Mouse (Mus musculus): ENCODE measurements around the gene Cacna1c.

Cacna1c gene

GRCm38 (mm10) chr6:119009526-119009925 lies 186.7 kb downstream of the Cacna1c start:
- no peak for DNase-seq (ENCODE audit: extremely low spot score)

- DNase-seq (ENCODE audit: extremely low spot score), result no peak
Observed at GRCm38 (mm10) chr6:119008638-119009166, 187.5 kb downstream of the Cacna1c start.

GRCm38 (mm10) chr6:119004596-119004995 lies 191.6 kb downstream of the Cacna1c start:
- DNase-seq (ENCODE audit: extremely low spot score), result no peak

- no peak for DNase-seq (ENCODE audit: extremely low spot score)
Observed at GRCm38 (mm10) chr6:119001442-119001841, 194.8 kb downstream of the Cacna1c start.

- no peak for DNase-seq (ENCODE audit: extremely low spot score)
Observed at GRCm38 (mm10) chr6:119000255-119000654, 196.0 kb downstream of the Cacna1c start.

- DNase-seq (ENCODE audit: extremely low spot score), result no peak
Observed at GRCm38 (mm10) chr6:118999329-118999875, 196.8 kb downstream of the Cacna1c start.

GRCm38 (mm10) chr6:118997397-118997796 lies 198.8 kb downstream of the Cacna1c start:
- DNase-seq (ENCODE audit: extremely low spot score), result no peak

- DNase-seq (ENCODE audit: extremely low spot score), result no peak
Observed at GRCm38 (mm10) chr6:118994272-118995061, 201.8 kb downstream of the Cacna1c start.

GRCm38 (mm10) chr6:118992391-118992790 lies 203.8 kb downstream of the Cacna1c start:
- no peak for DNase-seq (ENCODE audit: extremely low spot score)

GRCm38 (mm10) chr6:118989999-118990776 lies 206.0 kb downstream of the Cacna1c start:
- DNase-seq (ENCODE audit: extremely low spot score), result no peak

GRCm38 (mm10) chr6:118984181-118984901 lies 211.9 kb downstream of the Cacna1c start:
- DNase-seq (ENCODE audit: extremely low spot score), result no peak

GRCm38 (mm10) chr6:118983471-118984040 lies 212.7 kb downstream of the Cacna1c start:
- no peak for DNase-seq (ENCODE audit: extremely low spot score)

- no peak for DNase-seq (ENCODE audit: extremely low spot score)
Observed at GRCm38 (mm10) chr6:118980265-118980664, 216.0 kb downstream of the Cacna1c start.

- DNase-seq (ENCODE audit: extremely low spot score), result no peak
Observed at GRCm38 (mm10) chr6:118977443-118978271, 218.6 kb downstream of the Cacna1c start.

- no peak for DNase-seq (ENCODE audit: extremely low spot score)
Observed at GRCm38 (mm10) chr6:118976617-118977016, 219.6 kb downstream of the Cacna1c start.

- DNase-seq (ENCODE audit: extremely low spot score), result no peak
Observed at GRCm38 (mm10) chr6:118971844-118972531, 224.2 kb downstream of the Cacna1c start.

GRCm38 (mm10) chr6:118968776-118969175 lies 227.4 kb downstream of the Cacna1c start:
- no peak for DNase-seq (ENCODE audit: extremely low spot score)

GRCm38 (mm10) chr6:118966904-118967303 lies 229.3 kb downstream of the Cacna1c start:
- no peak for DNase-seq (ENCODE audit: extremely low spot score)

- no peak for DNase-seq (ENCODE audit: extremely low spot score)
Observed at GRCm38 (mm10) chr6:118965577-118965976, 230.6 kb downstream of the Cacna1c start.

GRCm38 (mm10) chr6:118963806-118964205 lies 232.4 kb downstream of the Cacna1c start:
- no peak for DNase-seq (ENCODE audit: extremely low spot score)
